Mouse (Mus musculus) adrenal gland, adult 8-10 months (tissue): Measurements from ENCODE around the gene Abhd6. TPM values are rescaled to one million over a fixed set of nuclear protein-coding genes. Genes with fewer than 3 reads are reported as not detected.
A peak's percentile ranks its signal among the peaks of the same experiment; 100 is the strongest.
"Not testable (repeated sequence)": the region's sequence is repeated elsewhere in the genome, so short reads cannot be mapped to it uniquely, and the experiment has no call there.

Source experiments
- DNase-seq: peaks from one replicate; pipeline ENCODE4 v3.0.0; 2022
- total RNA-seq, 4 experiments: library from RNA; stranded (reverse); gene quantifications; 2 replicates each; pipeline ENCODE4 v1.2.4; 2022

The Abhd6 gene
- total RNA-seq, 4 experiments from 2014 or later = 87.1 to 147 (median 102) TPM

- no peak for DNase-seq
Measured at GRCm38 (mm10) chr14:7999435-7999834, 3.3 kb upstream of the Abhd6 start.

- DNase-seq = no peak
Measured at GRCm38 (mm10) chr14:8000247-8000646, 2.5 kb upstream of the Abhd6 start.

GRCm38 (mm10) chr14:8000831-8001685 lies 1.6 kb upstream of the Abhd6 start:
- DNase-seq = no peak

- DNase-seq = peak; percentile 43
Measured at GRCm38 (mm10) chr14:8003093-8003670, 480 bp downstream of the Abhd6 start.

- DNase-seq = peak; percentile 41
Measured at GRCm38 (mm10) chr14:8003727-8004670, 1.3 kb downstream of the Abhd6 start.

GRCm38 (mm10) chr14:8006061-8006460 lies 3.4 kb downstream of the Abhd6 start:
- not testable (repeated sequence) for DNase-seq

- DNase-seq = peak; percentile 75
Measured at GRCm38 (mm10) chr14:8007084-8007483, 4.4 kb downstream of the Abhd6 start.

GRCm38 (mm10) chr14:8007486-8007885 lies 4.8 kb downstream of the Abhd6 start:
- DNase-seq = no peak

- DNase-seq = no peak
Measured at GRCm38 (mm10) chr14:8007923-8008322, 5.2 kb downstream of the Abhd6 start.

GRCm38 (mm10) chr14:8011297-8011696 lies 8.6 kb downstream of the Abhd6 start:
- no peak for DNase-seq

- DNase-seq = no peak
Measured at GRCm38 (mm10) chr14:8011938-8012337, 9.2 kb downstream of the Abhd6 start.

GRCm38 (mm10) chr14:8015756-8016155 lies 13.1 kb downstream of the Abhd6 start:
- no peak for DNase-seq

GRCm38 (mm10) chr14:8016276-8016675 lies 13.6 kb downstream of the Abhd6 start:
- DNase-seq = no peak

- DNase-seq = no peak
Measured at GRCm38 (mm10) chr14:8016951-8017350, 14.2 kb downstream of the Abhd6 start.

GRCm38 (mm10) chr14:8020011-8020410 lies 17.3 kb downstream of the Abhd6 start:
- DNase-seq = no peak

GRCm38 (mm10) chr14:8020546-8020945 lies 17.8 kb downstream of the Abhd6 start:
- DNase-seq = no peak

GRCm38 (mm10) chr14:8024469-8024868 lies 21.8 kb downstream of the Abhd6 start:
- no peak for DNase-seq

GRCm38 (mm10) chr14:8024936-8025335 lies 22.2 kb downstream of the Abhd6 start:
- DNase-seq = no peak

- no peak for DNase-seq
Measured at GRCm38 (mm10) chr14:8026769-8027531, 24.2 kb downstream of the Abhd6 start.

GRCm38 (mm10) chr14:8028086-8028485 lies 25.4 kb downstream of the Abhd6 start:
- no peak for DNase-seq

GRCm38 (mm10) chr14:8029752-8030151 lies 27.1 kb downstream of the Abhd6 start:
- no peak for DNase-seq

- peak; percentile 67 for DNase-seq
Measured at GRCm38 (mm10) chr14:8030535-8030934, 27.8 kb downstream of the Abhd6 start.
